ENCODE assay signal across 18 mouse cellular contexts in genomic region chr7:142478574-142478973, GRCm38 (mm10). TPM values are rescaled to one million over a fixed set of nuclear protein-coding genes. Genes with fewer than 3 reads are reported as not detected.
DNase-seq lines count a peak whose midpoint lies in the region; ATAC-seq lines count a peak whose summit lies in the region.
"Had no signal": no experiment of that assay in that cellular context is flagged by ENCODE, and none has a peak within 500 bp of the region (broad histone marks: within the 10 kb centered on the region; RNA-seq: fewer than 3 reads in every experiment).

No protein-coding gene starts in this region.

- H3K4me1 ChIP-seq in kidney, embryonic 15.5 days = peaks cover 98% of the 10 kb centered on the region
- H3K4me1 ChIP-seq in embryonic facial prominence, embryonic 12.5 days = peaks cover 48% of the 10 kb centered on the region
- peaks cover 99% of the 10 kb centered on the region for H3K4me1 ChIP-seq in heart, embryonic 13.5 days
- peaks cover 54% of the 10 kb centered on the region for H3K4me1 ChIP-seq in limb, embryonic 12.5 days (replicated peaks)

- no peak for ATAC-seq in kidney, embryonic 15.5 days (replicated peaks; ENCODE audit: low FRiP score)
- no peak for ATAC-seq in embryonic facial prominence, embryonic 12.5 days (ENCODE audit: insufficient number of reproducible peaks, insufficient read depth, low FRiP score, low TSS enrichment)
- ATAC-seq in heart, embryonic 13.5 days (ENCODE audit: extremely low read depth, insufficient number of reproducible peaks, low FRiP score, low TSS enrichment) = no peak
- ATAC-seq in limb, embryonic 12.5 days (ENCODE audit: insufficient number of reproducible peaks, insufficient read depth, low FRiP score, low TSS enrichment, low read depth) = no peak
- no peak for ATAC-seq in erythroblast, adult 5-6 weeks (replicated peaks; ENCODE audit: low FRiP score, poor library complexity, severe bottlenecking)
- ATAC-seq: inflammation-experienced regulatory T-cells, adult 6 months; liver, postnatal 0 days had no signal

- no peak overlapping the region for H3K4me3 ChIP-seq in kidney, embryonic 15.5 days (replicated peaks)
- H3K4me3 ChIP-seq in embryonic facial prominence, embryonic 12.5 days = no peak overlapping the region
- no peak overlapping the region for H3K4me3 ChIP-seq in heart, embryonic 13.5 days
- H3K4me3 ChIP-seq in limb, embryonic 12.5 days (replicated peaks) = no peak overlapping the region
- H3K4me3 ChIP-seq: midbrain, embryonic 12.5 days; neural tube, embryonic 13.5 days had no signal

- H3K9me3 ChIP-seq in kidney, embryonic 15.5 days (replicated peaks) = no peaks in the 10 kb centered on the region
- no peaks in the 10 kb centered on the region for H3K9me3 ChIP-seq in embryonic facial prominence, embryonic 12.5 days
- no peaks in the 10 kb centered on the region for H3K9me3 ChIP-seq in heart, embryonic 13.5 days
- H3K9me3 ChIP-seq in limb, embryonic 12.5 days = no peaks in the 10 kb centered on the region
- H3K9me3 ChIP-seq: midbrain, embryonic 12.5 days; neural tube, embryonic 13.5 days had no signal

- 91% methylated on average over 2 of the region's 2 CpGs for WGBS in kidney, embryonic 15.5 days
- WGBS in embryonic facial prominence, embryonic 12.5 days = 58% methylated on average over 2 of the region's 2 CpGs
- 54% methylated on average over 2 of the region's 2 CpGs for WGBS in heart, embryonic 13.5 days
- WGBS in limb, embryonic 12.5 days = 81% methylated on average over 2 of the region's 2 CpGs

- peaks cover 5% of the 10 kb centered on the region; the same call in 1 of the 2 replicates for H3K36me3 ChIP-seq in kidney, embryonic 15.5 days
- H3K36me3 ChIP-seq in embryonic facial prominence, embryonic 12.5 days = no peaks in the 10 kb centered on the region
- H3K36me3 ChIP-seq in heart, embryonic 13.5 days = no peaks in the 10 kb centered on the region
- H3K36me3 ChIP-seq in limb, embryonic 12.5 days = no peaks in the 10 kb centered on the region
- H3K36me3 ChIP-seq: midbrain, embryonic 12.5 days; neural tube, embryonic 13.5 days had no signal

- H3K27me3 ChIP-seq in kidney, embryonic 15.5 days = no peaks in the 10 kb centered on the region
- H3K27me3 ChIP-seq in embryonic facial prominence, embryonic 12.5 days = no peaks in the 10 kb centered on the region
- H3K27me3 ChIP-seq in heart, embryonic 13.5 days (replicated peaks) = no peaks in the 10 kb centered on the region
- H3K27me3 ChIP-seq in limb, embryonic 12.5 days = no peaks in the 10 kb centered on the region
- H3K27me3 ChIP-seq: midbrain, embryonic 12.5 days; neural tube, embryonic 13.5 days had no signal

- DNase-seq in kidney, postnatal 10 days = no peak
- DNase-seq in layer of hippocampus, adult 9-10 months (ENCODE audit: low spot score) = no peak
- DNase-seq: cerebellum, adult 8-10 months; left cerebral cortex, postnatal 4 days; liver, postnatal 0 days; spleen, adult 18-20 months; thymus, adult 18-20 months had no signal

- H3K4me2 ChIP-seq in kidney, embryonic 15.5 days = no peak overlapping the region
- H3K4me2 ChIP-seq in embryonic facial prominence, embryonic 12.5 days (replicated peaks) = no peak overlapping the region
- H3K4me2 ChIP-seq in heart, embryonic 13.5 days = 0 out of 2 replicates have a peak overlapping the region, but pooled peaks have one; percentile 4
- no peak overlapping the region for H3K4me2 ChIP-seq in limb, embryonic 12.5 days
- H3K4me2 ChIP-seq: midbrain, embryonic 12.5 days; neural tube, embryonic 13.5 days had no signal

- H3K9ac ChIP-seq in kidney, embryonic 15.5 days = no peak overlapping the region; the same call in 1 of the 2 replicates
- no peak overlapping the region for H3K9ac ChIP-seq in embryonic facial prominence, embryonic 12.5 days
- H3K9ac ChIP-seq in heart, embryonic 13.5 days = peak overlapping the region; percentile 34; the same call in 1 of the 2 replicates
- no peak overlapping the region for H3K9ac ChIP-seq in limb, embryonic 12.5 days (replicated peaks)
- H3K9ac ChIP-seq: liver, postnatal 0 days; midbrain, embryonic 12.5 days; neural tube, embryonic 13.5 days had no signal

- H3K27ac ChIP-seq in kidney, embryonic 15.5 days = peak overlapping the region; percentile 45; the same call in 1 of the 2 replicates
- peak overlapping the region; percentile 41; the same call in 1 of the 2 replicates for H3K27ac ChIP-seq in embryonic facial prominence, embryonic 12.5 days
- H3K27ac ChIP-seq in heart, embryonic 13.5 days (replicated peaks) = peak overlapping the region; percentile 99
- 0 out of 2 replicates have a peak overlapping the region, but pooled peaks have one; percentile 4 for H3K27ac ChIP-seq in limb, embryonic 12.5 days
- H3K27ac ChIP-seq: midbrain, embryonic 12.5 days; neural tube, embryonic 13.5 days had no signal

RNA-seq across cellular contexts. Expression of gene Lsp1, which starts 18.0 kb away (rescaled TPM):
- 115 and 139 TPM in 2 replicates for polyA plus RNA-seq in kidney, embryonic 15.5 days (2015; fragmentation: Nextera tagmentation; extraction: Ambion mirVana)
- polyA plus RNA-seq in embryonic facial prominence, embryonic 12.5 days (2016; fragmentation: Nextera tagmentation; extraction: Ambion mirVana) = 24.5 and 24.7 TPM in 2 replicates
- 51.0 and 54.6 TPM in 2 replicates for polyA plus RNA-seq in heart, embryonic 13.5 days (2015; fragmentation: Nextera tagmentation; extraction: Ambion mirVana)
- 30.2 and 30.3 TPM in 2 replicates for polyA plus RNA-seq in limb, embryonic 12.5 days (2016; fragmentation: Nextera tagmentation; extraction: Ambion mirVana)
- total RNA-seq in erythroblast, adult 5-6 weeks (2015; ENCODE audit: low replicate concordance) = 119 and 155 TPM in 2 replicates
- total RNA-seq in erythroblast, adult 5-6 weeks (2017; ENCODE audit: low replicate concordance) = 98.7 and 120 TPM in 2 replicates

RNA-seq across cellular contexts. Expression of gene Tnnt3, which starts 20.1 kb away (rescaled TPM):
- polyA plus RNA-seq in kidney, embryonic 15.5 days (2015; fragmentation: Nextera tagmentation; extraction: Ambion mirVana) = 23.5 and 46.2 TPM in 2 replicates
- 4.6 and 6.9 TPM in 2 replicates for polyA plus RNA-seq in embryonic facial prominence, embryonic 12.5 days (2016; fragmentation: Nextera tagmentation; extraction: Ambion mirVana)
- 4.0 and 5.4 TPM in 2 replicates for polyA plus RNA-seq in heart, embryonic 13.5 days (2015; fragmentation: Nextera tagmentation; extraction: Ambion mirVana)
- polyA plus RNA-seq in limb, embryonic 12.5 days (2016; fragmentation: Nextera tagmentation; extraction: Ambion mirVana) = 14.3 and 17.3 TPM in 2 replicates
- total RNA-seq in erythroblast, adult 5-6 weeks (2015; ENCODE audit: low replicate concordance) = not detected in 2 replicates
- 2.0 TPM in 1 of 2 replicates, not detected in the other for total RNA-seq in erythroblast, adult 5-6 weeks (2017; ENCODE audit: low replicate concordance)

RNA-seq across cellular contexts. Expression of gene Tnni2, which starts 37.0 kb away (rescaled TPM):
- 19.0 and 45.8 TPM in 2 replicates for polyA plus RNA-seq in kidney, embryonic 15.5 days (2015; fragmentation: Nextera tagmentation; extraction: Ambion mirVana)
- 7.1 and 9.6 TPM in 2 replicates for polyA plus RNA-seq in embryonic facial prominence, embryonic 12.5 days (2016; fragmentation: Nextera tagmentation; extraction: Ambion mirVana)
- 34.8 and 41.9 TPM in 2 replicates for polyA plus RNA-seq in heart, embryonic 13.5 days (2015; fragmentation: Nextera tagmentation; extraction: Ambion mirVana)
- 14.4 and 15.3 TPM in 2 replicates for polyA plus RNA-seq in limb, embryonic 12.5 days (2016; fragmentation: Nextera tagmentation; extraction: Ambion mirVana)
- total RNA-seq in erythroblast, adult 5-6 weeks (2015; ENCODE audit: low replicate concordance) = 19.6 TPM in 1 of 2 replicates, not detected in the other
- 2.0 and 6.4 TPM in 2 replicates for total RNA-seq in erythroblast, adult 5-6 weeks (2017; ENCODE audit: low replicate concordance)
- total RNA-seq: layer of hippocampus, postnatal 10 days; left cerebral cortex, postnatal 4 days had no signal
- polyA plus RNA-seq: inflammation-experienced regulatory T-cells, adult 6 months had no signal

RNA-seq across cellular contexts. Expression of gene Syt8, which starts 43.9 kb away (rescaled TPM):
- 0.62 and 1.3 TPM in 2 replicates for polyA plus RNA-seq in kidney, embryonic 15.5 days (2015; fragmentation: Nextera tagmentation; extraction: Ambion mirVana)
- 0.35 TPM in 1 of 2 replicates, not detected in the other for polyA plus RNA-seq in embryonic facial prominence, embryonic 12.5 days (2016; fragmentation: Nextera tagmentation; extraction: Ambion mirVana)
- polyA plus RNA-seq in heart, embryonic 13.5 days (2015; fragmentation: Nextera tagmentation; extraction: Ambion mirVana) = 0.19 and 0.41 TPM in 2 replicates
- polyA plus RNA-seq in limb, embryonic 12.5 days (2016; fragmentation: Nextera tagmentation; extraction: Ambion mirVana) = 0.60 TPM in 1 of 2 replicates, not detected in the other
- total RNA-seq in erythroblast, adult 5-6 weeks (2015; ENCODE audit: low replicate concordance) = not detected in 2 replicates
- not detected in 2 replicates for total RNA-seq in erythroblast, adult 5-6 weeks (2017; ENCODE audit: low replicate concordance)
- total RNA-seq: heart, postnatal 10 days; layer of hippocampus, postnatal 10 days; left cerebral cortex, postnatal 4 days had no signal
- polyA plus RNA-seq: frontal cortex, adult 2 months; inflammation-experienced regulatory T-cells, adult 6 months; liver, postnatal 0 days; neural tube, embryonic 13.5 days had no signal

RNA-seq across cellular contexts. Expression of gene Mrpl23, which starts 53.9 kb away (rescaled TPM):
- 25.8 and 26.8 TPM in 2 replicates for polyA plus RNA-seq in kidney, embryonic 15.5 days (2015; fragmentation: Nextera tagmentation; extraction: Ambion mirVana)
- polyA plus RNA-seq in embryonic facial prominence, embryonic 12.5 days (2016; fragmentation: Nextera tagmentation; extraction: Ambion mirVana) = 19.8 and 32.6 TPM in 2 replicates
- 15.6 and 17.7 TPM in 2 replicates for polyA plus RNA-seq in heart, embryonic 13.5 days (2015; fragmentation: Nextera tagmentation; extraction: Ambion mirVana)
- polyA plus RNA-seq in limb, embryonic 12.5 days (2016; fragmentation: Nextera tagmentation; extraction: Ambion mirVana) = 29.4 and 33.3 TPM in 2 replicates
- total RNA-seq in erythroblast, adult 5-6 weeks (2015; ENCODE audit: low replicate concordance) = not detected in 2 replicates
- 3.7 and 8.1 TPM in 2 replicates for total RNA-seq in erythroblast, adult 5-6 weeks (2017; ENCODE audit: low replicate concordance)

Comparison
In these comparisons a context has a peak if more than half of its experiments do, and no peak if none do; other contexts are left out.
1. H3K27ac ChIP-seq: peak in every context shown above with its lines; median percentile 99 in heart, embryonic 13.5 days; 45 in kidney, embryonic 15.5 days; 41 in embryonic facial prominence, embryonic 12.5 days; 4 in limb, embryonic 12.5 days.